Mouse (Mus musculus) liver, embryonic 14.5 days (tissue): ENCODE data around the gene Unc13b.

Experiments
- CTCF ChIP-seq: IDR thresholded peaks from 2 replicates; pipeline ENCODE4 v1.5.1; 2016; ENCODE audit warnings: antibody characterized with exemption, low read depth, control low read depth
- EP300 ChIP-seq: IDR thresholded peaks from 2 replicates; pipeline ENCODE4 v1.6.1; 2016; ENCODE audit warnings: antibody characterized with exemption, low read depth

GRCm38 (mm10) chr4:43165403-43166005 lies 106.8 kb downstream of the Unc13b start:
- no peak for TF ChIP-seq CTCF
- TF ChIP-seq EP300 = no peak
